Mouse (Mus musculus) WW6 (cell line): ENCODE results near the gene Olfr1427.
"Not testable (repeated sequence)": the region's sequence is repeated elsewhere in the genome, so short reads cannot be mapped to it uniquely, and the experiment has no call there.

ENCODE experiments used
- DNase-seq: peaks from one replicate; pipeline ENCODE4 v3.0.0-alpha.2; 2013; ENCODE audit warnings: low read depth, low spot score

Gene Olfr1427

GRCm38 (mm10) chr19:12103234-12103633 is at the start of gene Olfr1427:
Gene Olfr1427, minus strand, starts transcription at chr19:12103334.
- DNase-seq: no peak

DNA sequence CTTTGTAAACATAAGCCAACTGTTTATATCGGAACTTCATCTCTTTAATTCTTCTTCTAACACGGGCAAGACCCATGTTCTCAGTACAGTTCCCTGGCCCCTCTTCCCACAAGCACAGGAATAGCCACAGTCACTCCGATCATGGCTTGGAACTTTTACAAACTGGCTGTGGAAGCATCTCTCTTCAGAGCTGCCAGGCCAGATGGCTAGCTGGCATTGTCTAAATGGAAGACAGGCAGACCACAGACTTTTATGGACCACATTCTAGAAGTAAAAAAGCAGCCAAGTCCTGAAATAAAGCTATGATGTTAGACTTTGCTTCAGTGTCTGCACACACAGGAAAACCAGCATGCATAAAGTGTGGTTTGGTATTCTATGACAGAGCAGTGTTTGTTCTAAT is 42.3 kb upstream of the Olfr1427 start:
- no peak for DNase-seq

GRCm38 (mm10) chr19:12143356-12143755 is 40.2 kb upstream of the Olfr1427 start:
- DNase-seq: no peak

GRCm38 (mm10) chr19:12134289-12134688 is 31.2 kb upstream of the Olfr1427 start:
- DNase-seq: no peak

GRCm38 (mm10) chr19:12123103-12123502 is 20.0 kb upstream of the Olfr1427 start, which contains the start of gene Olfr76:
Gene Olfr76, minus strand, starts transcription at chr19:12123203.
- DNase-seq: no peak

DNA sequence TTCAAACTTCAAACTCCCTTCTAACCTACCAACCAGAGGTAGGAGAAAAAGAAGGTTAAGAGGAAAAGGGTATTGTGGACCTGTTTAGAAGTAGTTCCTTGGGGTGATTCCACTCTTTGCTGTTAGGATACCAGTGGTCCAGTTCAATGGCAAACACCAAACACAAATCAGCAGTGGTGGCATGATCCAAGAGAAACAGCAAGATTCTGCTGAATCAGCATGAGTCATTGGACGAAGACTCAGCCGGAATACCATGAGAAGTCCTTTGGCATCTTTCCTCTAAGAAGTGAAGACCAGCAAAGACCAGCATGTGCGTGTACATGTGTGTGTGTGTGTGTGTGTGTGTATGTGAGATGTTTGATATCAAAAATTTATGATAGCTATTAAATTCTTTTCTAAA is 13.3 kb upstream of the Olfr1427 start:
- DNase-seq: no peak

- DNase-seq: no peak
These were observed 12.7 kb upstream of the Olfr1427 start, which contains the start of gene Olfr1428 for GRCm38 (mm10) chr19:12115797-12116196. Gene Olfr1428, minus strand, starts transcription at chr19:12115897.

DNA sequence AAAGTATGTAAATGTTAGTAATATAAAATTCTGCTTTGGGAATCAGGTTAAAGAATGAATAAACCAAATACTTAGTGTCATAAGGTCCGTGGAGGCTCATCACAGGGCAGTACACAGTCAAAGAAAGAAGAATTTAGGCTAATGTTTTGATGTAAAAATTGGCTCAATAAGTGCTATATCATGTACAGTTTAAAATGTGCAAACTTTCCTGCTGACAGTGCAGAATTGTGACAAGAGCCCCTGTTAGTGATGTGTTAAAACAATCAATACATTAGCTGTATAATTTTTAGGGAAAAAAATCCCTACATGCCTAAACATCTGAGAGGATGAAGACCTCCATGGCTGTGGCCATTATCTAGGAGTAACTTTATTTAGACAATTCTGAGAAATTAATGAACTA is 10.7 kb upstream of the Olfr1427 start:
- no peak for DNase-seq

DNA sequence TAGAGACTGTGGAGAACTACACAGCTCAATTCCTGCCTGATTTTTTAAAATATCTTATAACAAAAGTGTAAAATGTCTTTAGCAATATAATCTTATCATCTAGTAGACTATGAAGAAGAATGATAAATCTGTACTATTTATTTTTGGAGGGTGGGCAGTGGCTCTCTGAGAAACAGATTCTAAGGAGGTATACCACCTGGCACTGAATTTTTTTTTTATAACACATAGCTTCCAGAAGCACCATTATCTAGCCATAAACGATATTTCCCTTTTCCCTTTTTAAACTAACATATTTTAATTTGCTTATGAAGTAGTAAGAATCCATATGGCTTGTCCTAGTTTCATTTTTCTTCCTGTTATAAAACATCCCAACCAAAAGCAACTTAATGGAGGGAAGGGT is 1.4 kb upstream of the Olfr1427 start:
- DNase-seq: no peak

GRCm38 (mm10) chr19:12091913-12092312 is 11.2 kb downstream of the Olfr1427 start, which contains the start of gene Olfr1426:
Gene Olfr1426, minus strand, starts transcription at chr19:12092013.
- no peak for DNase-seq

GRCm38 (mm10) chr19:12077631-12078030 is 25.5 kb downstream of the Olfr1427 start, which contains the start of gene Olfr1425:
Gene Olfr1425, minus strand, starts transcription at chr19:12077731.
- not testable (repeated sequence) for DNase-seq

DNA sequence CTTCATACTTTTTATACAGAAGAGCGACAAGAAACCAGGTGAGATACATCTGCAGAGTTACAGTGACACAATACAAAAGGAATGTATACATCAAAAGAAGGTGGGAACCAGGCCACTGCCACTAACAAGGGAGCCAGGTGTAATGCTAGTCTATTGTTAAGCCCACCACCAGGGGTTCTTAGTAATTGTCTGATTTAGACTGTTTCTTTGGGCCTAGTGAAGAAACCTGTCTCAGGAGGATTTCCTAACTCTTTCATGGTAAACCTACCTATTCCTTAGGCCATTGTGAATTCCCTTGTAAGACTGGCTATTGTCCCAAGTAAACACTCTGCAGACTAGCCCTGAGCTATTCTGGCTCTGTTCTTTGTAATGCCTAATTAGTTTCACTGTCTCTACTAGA is 33.6 kb downstream of the Olfr1427 start:
- DNase-seq: not testable (repeated sequence)

DNA sequence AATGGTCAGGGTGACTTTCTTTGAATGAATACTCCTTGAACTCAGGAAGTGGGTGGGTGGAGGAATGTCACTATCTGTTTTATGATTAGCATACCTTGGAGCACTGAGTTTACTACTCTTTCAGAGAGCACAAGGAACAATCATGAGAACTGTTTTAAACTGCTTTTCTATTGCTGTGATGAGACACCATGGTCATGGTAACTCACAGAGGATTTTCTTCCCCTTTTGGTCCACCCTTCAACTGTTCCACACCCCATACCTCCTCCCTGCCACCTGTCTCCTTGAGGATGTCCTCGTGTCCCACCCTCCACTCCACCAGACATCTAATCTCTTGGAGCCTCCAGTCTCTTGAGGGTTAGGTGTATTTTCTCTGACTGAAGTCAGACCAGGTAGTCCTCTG is 35.3 kb downstream of the Olfr1427 start:
- not testable (repeated sequence) for DNase-seq

DNA sequence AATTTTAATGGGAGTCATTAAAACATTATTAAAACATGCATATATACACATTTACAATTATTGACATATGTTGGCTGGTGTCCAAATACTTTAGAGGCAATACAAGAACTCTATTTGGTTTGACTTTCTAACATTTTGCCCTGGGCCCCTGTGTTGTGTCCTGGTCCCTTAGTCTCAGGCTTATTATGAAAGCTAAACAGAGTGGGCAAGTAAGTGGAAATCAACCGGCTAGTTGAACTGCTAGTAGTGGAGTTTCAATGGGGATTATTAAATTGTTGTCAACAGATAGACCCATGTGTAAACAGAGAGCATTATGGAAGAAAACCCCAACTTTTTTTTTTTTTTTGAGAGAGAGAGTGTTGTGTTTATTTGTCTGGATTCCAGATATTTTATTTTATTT is 40.6 kb downstream of the Olfr1427 start, which contains the start of gene Olfr1424:
Gene Olfr1424, minus strand, starts transcription at position 101 of the 400 bp plus-strand sequence.
- DNase-seq: not testable (repeated sequence)
